Mouse (Mus musculus): ENCODE data around the gene Ccnyl1. TPM values are rescaled to one million over a fixed set of nuclear protein-coding genes. Genes with fewer than 3 reads are reported as not detected.

The Ccnyl1 gene
- polyA plus RNA-seq, 1 experiment from 2014 or later = 5.4 TPM

GRCm38 (mm10) chr1:64676060-64676839 lies 14.0 kb upstream of the Ccnyl1 start:
- WGBS = 69% methylated on average over 6 of the region's 6 CpGs

GRCm38 (mm10) chr1:64681499-64681898 lies 8.8 kb upstream of the Ccnyl1 start:
- Histone ChIP-seq H3K27ac (no peak overlapping the region), H3K9me3 (no peaks in the 10 kb centered on the region), H3K4me1 (no peaks in the 10 kb centered on the region), H3K4me3 (no peak overlapping the region), H3K27me3 (ENCODE audit: insufficient read depth, poor library complexity, severe bottlenecking) (no peaks in the 10 kb centered on the region), H3K36me3 (no peaks in the 10 kb centered on the region)
- no peak for DNase-seq (ENCODE audit: low spot score)
- WGBS = 52% methylated on average over 3 of the region's 3 CpGs

More at GRCm38 (mm10) chr1:64676060-64676839, 14.0 kb upstream of the Ccnyl1 start:
- H3K4me3 ChIP-seq = no peak overlapping the region
- DNase-seq (ENCODE audit: low spot score) = no peak
- no peaks in the 10 kb centered on the region for H3K27me3 ChIP-seq (ENCODE audit: insufficient read depth, poor library complexity, severe bottlenecking)
- H3K27ac ChIP-seq = no peak overlapping the region
- H3K9me3 ChIP-seq = no peaks in the 10 kb centered on the region
- no peaks in the 10 kb centered on the region for H3K4me1 ChIP-seq
- no peaks in the 10 kb centered on the region for H3K36me3 ChIP-seq

DNA sequence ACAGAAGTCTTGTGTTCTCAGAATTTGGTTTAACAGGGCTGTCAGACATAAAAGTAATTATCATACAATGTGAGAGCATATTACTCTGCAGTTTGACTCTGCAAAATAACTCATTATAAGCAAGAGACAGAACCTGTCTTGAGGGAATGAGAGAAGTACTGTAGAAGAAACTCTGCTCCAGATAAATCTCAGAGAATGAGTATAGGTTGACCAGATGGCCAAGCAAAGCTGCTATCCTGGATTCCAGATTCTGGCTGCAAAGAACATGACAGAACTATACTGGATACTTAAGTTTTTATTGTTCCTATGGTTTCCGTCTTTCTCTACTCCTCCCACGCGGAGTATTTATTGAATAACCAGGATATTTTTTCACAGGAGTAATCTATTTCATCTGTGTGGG lies 7.2 kb upstream of the Ccnyl1 start:
- Histone ChIP-seq H3K4me3 (no peak overlapping the region), H3K36me3 (no peaks in the 10 kb centered on the region), H3K27me3 (ENCODE audit: insufficient read depth, poor library complexity, severe bottlenecking) (no peaks in the 10 kb centered on the region), H3K9me3 (no peaks in the 10 kb centered on the region), H3K27ac (no peak overlapping the region), H3K4me1 (no peaks in the 10 kb centered on the region)
- 92% methylated on average over 3 of the region's 3 CpGs for WGBS
- DNase-seq (ENCODE audit: low spot score) = no peak

DNA sequence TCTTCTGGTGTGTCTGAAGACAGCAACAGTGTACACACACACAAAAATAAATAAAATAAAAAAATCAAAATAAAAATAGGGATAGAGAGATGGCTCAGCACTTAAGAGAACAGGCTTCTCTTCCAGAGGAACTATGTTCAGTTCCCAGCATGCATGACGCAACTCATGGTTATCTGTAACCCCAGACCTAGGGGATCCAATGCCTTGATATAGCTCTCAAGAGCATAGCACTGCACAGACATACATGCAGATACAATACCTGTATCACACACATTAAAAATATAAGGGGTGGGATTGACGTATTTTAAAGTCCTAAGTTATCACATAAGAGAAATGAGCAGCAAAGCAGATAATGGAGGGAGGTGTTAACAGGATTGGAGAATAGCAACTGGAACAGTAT lies 5.8 kb upstream of the Ccnyl1 start:
- DNase-seq (ENCODE audit: low spot score) = no peak
- no peaks in the 10 kb centered on the region for H3K9me3 ChIP-seq
- 83% methylated on average over 2 of the region's 2 CpGs for WGBS

DNA sequence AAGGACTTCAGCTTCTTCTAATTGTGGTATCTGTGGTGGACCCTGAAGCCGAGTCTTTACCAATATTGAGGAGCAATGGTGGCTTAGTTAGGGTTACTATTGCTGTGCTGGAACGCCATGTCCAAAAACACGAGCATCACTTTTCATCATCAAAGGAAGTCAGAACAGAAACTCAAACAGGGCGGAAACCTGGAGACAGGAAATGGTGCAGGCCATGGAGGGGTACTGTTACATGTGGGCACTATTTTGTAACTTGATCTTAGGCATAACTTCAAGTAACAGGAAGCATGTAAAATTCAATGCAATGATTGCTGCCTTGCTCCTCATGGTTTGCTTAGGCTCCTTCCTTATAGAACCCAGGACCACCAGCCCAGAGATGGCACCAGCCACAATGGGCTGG lies 2.2 kb upstream of the Ccnyl1 start:
- H3K4me1 ChIP-seq = peaks cover 18% of the 10 kb centered on the region
- no peaks in the 10 kb centered on the region for H3K27me3 ChIP-seq (ENCODE audit: insufficient read depth, poor library complexity, severe bottlenecking)
- H3K9me3 ChIP-seq = no peaks in the 10 kb centered on the region
- WGBS = 83% methylated on average over 4 of the region's 4 CpGs
- no peaks in the 10 kb centered on the region for H3K36me3 ChIP-seq
- no peak overlapping the region for H3K27ac ChIP-seq
- no peak for DNase-seq (ENCODE audit: low spot score)
- no peak overlapping the region for H3K4me3 ChIP-seq

More for the DNA sequence above, 5.8 kb upstream of the Ccnyl1 start:
- H3K27ac ChIP-seq = no peak overlapping the region
- H3K36me3 ChIP-seq = no peaks in the 10 kb centered on the region
- no peak overlapping the region for H3K4me3 ChIP-seq
- 0 out of 2 replicates have a peak, but pooled peaks cover 3% of the 10 kb centered on the region for H3K4me1 ChIP-seq
- H3K27me3 ChIP-seq (ENCODE audit: insufficient read depth, poor library complexity, severe bottlenecking) = no peaks in the 10 kb centered on the region

GRCm38 (mm10) chr1:64689561-64690212 lies 568 bp upstream of the Ccnyl1 start:
- Histone ChIP-seq H3K4me1 (peaks cover 18% of the 10 kb centered on the region), H3K27me3 (ENCODE audit: insufficient read depth, poor library complexity, severe bottlenecking) (no peaks in the 10 kb centered on the region), H3K27ac (peak overlapping the region; percentile 90), H3K9me3 (no peaks in the 10 kb centered on the region), H3K4me3 (peak overlapping the region; percentile 83), H3K36me3 (no peaks in the 10 kb centered on the region)
- DNase-seq (ENCODE audit: low spot score) = no peak
- WGBS = 20% methylated on average over 9 of the region's 9 CpGs

GRCm38 (mm10) chr1:64691121-64691551 lies 881 bp downstream of the Ccnyl1 start:
- Histone ChIP-seq H3K27ac (peak overlapping the region; percentile 90), H3K27me3 (ENCODE audit: insufficient read depth, poor library complexity, severe bottlenecking) (no peaks in the 10 kb centered on the region), H3K36me3 (no peaks in the 10 kb centered on the region), H3K9me3 (no peaks in the 10 kb centered on the region), H3K4me3 (peak overlapping the region; percentile 83), H3K4me1 (peaks cover 18% of the 10 kb centered on the region)
- WGBS = under 1% methylated on average over 55 of the region's 55 CpGs
- DNase-seq (ENCODE audit: low spot score) = peak; percentile 80

DNA sequence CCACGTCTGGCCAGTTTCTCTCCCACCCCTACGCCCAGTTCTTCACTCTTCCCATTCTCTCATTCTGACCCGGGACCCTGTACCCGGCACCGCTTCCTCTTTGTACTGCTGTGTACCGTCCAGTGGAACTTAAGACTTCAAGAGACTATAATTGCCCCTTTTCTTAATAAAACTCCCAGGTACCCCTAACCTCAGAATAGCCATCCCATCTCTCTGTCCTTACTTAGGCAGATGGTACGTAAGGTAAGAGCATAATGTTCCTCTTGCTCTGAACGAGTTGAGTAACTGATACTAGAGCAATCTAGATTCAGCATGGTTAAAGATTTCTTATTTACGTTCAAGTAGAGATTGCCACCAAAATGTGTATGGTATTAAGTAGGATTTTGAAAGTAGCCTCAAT lies 1.3 kb downstream of the Ccnyl1 start:
- Histone ChIP-seq H3K36me3 (no peaks in the 10 kb centered on the region), H3K9me3 (no peaks in the 10 kb centered on the region), H3K27ac (peak overlapping the region; percentile 90), H3K27me3 (ENCODE audit: insufficient read depth, poor library complexity, severe bottlenecking) (no peaks in the 10 kb centered on the region), H3K4me3 (peak overlapping the region; percentile 83), H3K4me1 (peaks cover 18% of the 10 kb centered on the region)
- no peak for DNase-seq (ENCODE audit: low spot score)
- WGBS = 3% methylated on average over 9 of the region's 9 CpGs

- H3K27ac ChIP-seq = no peak overlapping the region
- H3K4me3 ChIP-seq = no peak overlapping the region
- H3K9me3 ChIP-seq = no peaks in the 10 kb centered on the region
- 87% methylated on average over 3 of the region's 3 CpGs for WGBS
- no peaks in the 10 kb centered on the region for H3K36me3 ChIP-seq
- DNase-seq (ENCODE audit: low spot score) = no peak
- H3K27me3 ChIP-seq (ENCODE audit: insufficient read depth, poor library complexity, severe bottlenecking) = no peaks in the 10 kb centered on the region
- peaks cover 9% of the 10 kb centered on the region for H3K4me1 ChIP-seq
Measured at GRCm38 (mm10) chr1:64695156-64695555, 4.9 kb downstream of the Ccnyl1 start.

- Histone ChIP-seq H3K36me3 (peaks cover 13% of the 10 kb centered on the region), H3K9me3 (no peaks in the 10 kb centered on the region), H3K4me3 (no peak overlapping the region), H3K27ac (no peak overlapping the region), H3K27me3 (ENCODE audit: insufficient read depth, poor library complexity, severe bottlenecking) (no peaks in the 10 kb centered on the region), H3K4me1 (no peaks in the 10 kb centered on the region)
- no peak for DNase-seq (ENCODE audit: low spot score)
- 58% methylated on average over 3 of the region's 3 CpGs for WGBS
Measured at GRCm38 (mm10) chr1:64701780-64702179, 11.5 kb downstream of the Ccnyl1 start.

DNA sequence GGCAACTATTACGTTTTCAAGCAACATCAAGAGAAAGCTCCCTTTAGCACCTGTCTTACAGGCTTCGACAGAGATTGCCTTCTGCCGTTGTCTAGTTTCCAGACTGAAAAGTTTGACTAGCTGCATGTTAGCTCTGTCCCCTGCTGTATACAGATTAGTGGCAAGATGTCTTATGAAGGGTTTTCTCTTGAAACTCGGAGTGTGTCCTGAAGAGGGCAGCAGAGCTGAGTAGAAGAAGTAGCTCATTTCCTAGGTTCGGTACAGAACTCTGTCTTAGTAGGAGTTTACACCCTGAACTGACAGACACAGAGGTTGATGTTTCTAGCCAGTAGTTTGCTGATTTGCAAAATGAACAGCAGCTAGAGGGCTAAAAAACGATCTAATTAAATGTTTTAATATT lies 15.0 kb downstream of the Ccnyl1 start:
- peaks cover 21% of the 10 kb centered on the region for H3K36me3 ChIP-seq

DNA sequence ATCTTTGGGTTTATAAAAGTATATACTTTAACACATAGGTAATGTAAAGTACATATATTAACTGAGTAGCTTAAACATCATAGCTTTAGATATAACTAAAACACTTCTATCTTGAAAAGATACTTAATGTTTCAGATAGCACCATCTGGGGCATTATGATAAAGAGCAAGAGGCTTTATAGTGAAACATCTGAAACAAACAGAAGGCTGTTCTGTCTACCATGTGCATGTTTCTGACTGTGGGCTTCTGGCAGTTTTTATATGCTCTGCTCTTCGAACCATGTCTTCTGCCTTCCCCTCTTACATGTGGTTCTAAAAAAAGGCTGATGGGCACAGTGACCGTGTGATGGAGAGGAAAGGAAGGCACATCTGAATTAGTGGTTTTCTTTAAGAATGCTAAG lies 16.4 kb downstream of the Ccnyl1 start:
- no peak overlapping the region for H3K27ac ChIP-seq
- H3K36me3 ChIP-seq = peaks cover 21% of the 10 kb centered on the region
- no peaks in the 10 kb centered on the region for H3K9me3 ChIP-seq

More for the DNA sequence above, 15.0 kb downstream of the Ccnyl1 start:
- DNase-seq (ENCODE audit: low spot score) = no peak
- Histone ChIP-seq H3K27me3 (ENCODE audit: insufficient read depth, poor library complexity, severe bottlenecking) (no peaks in the 10 kb centered on the region), H3K4me3 (no peak overlapping the region), H3K27ac (no peak overlapping the region), H3K9me3 (no peaks in the 10 kb centered on the region), H3K4me1 (no peaks in the 10 kb centered on the region)
- 47% methylated on average over 6 of the region's 6 CpGs for WGBS

DNA sequence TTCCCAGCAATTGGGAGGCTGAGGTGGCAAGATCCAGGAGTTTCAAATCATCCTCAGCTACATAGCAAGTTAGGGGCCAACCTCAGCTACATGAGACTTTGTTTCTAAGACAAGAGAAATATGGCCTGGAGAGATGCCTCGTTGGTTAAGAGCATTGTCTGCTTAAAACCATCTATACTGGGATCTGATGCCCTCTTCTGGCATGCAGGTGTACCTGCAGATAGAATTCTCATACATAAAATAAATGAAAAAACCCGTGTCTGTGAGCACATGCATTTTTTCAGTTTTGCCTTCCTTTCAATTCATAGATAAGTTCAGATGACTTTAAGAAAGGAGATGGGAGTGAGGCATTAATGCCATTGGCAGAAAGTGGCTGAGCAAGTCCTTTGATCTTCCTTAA lies 19.6 kb downstream of the Ccnyl1 start:
- H3K36me3 ChIP-seq = peaks cover 9% of the 10 kb centered on the region
- H3K27ac ChIP-seq = no peak overlapping the region
- H3K4me3 ChIP-seq = no peak overlapping the region
- no peak for DNase-seq (ENCODE audit: low spot score)
- no peaks in the 10 kb centered on the region for H3K9me3 ChIP-seq
- 29% methylated on average over 2 of the region's 2 CpGs for WGBS
- H3K4me1 ChIP-seq = no peaks in the 10 kb centered on the region
- H3K27me3 ChIP-seq (ENCODE audit: insufficient read depth, poor library complexity, severe bottlenecking) = no peaks in the 10 kb centered on the region

More for the DNA sequence above, 16.4 kb downstream of the Ccnyl1 start:
- WGBS = 92% methylated on average over 2 of the region's 2 CpGs
- DNase-seq (ENCODE audit: low spot score) = no peak
- Histone ChIP-seq H3K4me1 (no peaks in the 10 kb centered on the region), H3K27me3 (ENCODE audit: insufficient read depth, poor library complexity, severe bottlenecking) (no peaks in the 10 kb centered on the region), H3K4me3 (no peak overlapping the region)
